Mouse (Mus musculus) sigmoid colon, adult 10 weeks (tissue): ENCODE results near the gene Styx. TPM values are rescaled to one million over a fixed set of nuclear protein-coding genes. Genes with fewer than 3 reads are reported as not detected.

Source experiments
- polyA plus RNA-seq: library from polyadenylated mRNA; stranded (reverse); fragments of 350-450 nt; fragmentation: Illumina TruSeq; extraction: RNeasy Lipid Tissue Mini Kit (QIAGEN cat#74804); gene quantifications from one replicate; pipeline ENCODE4 v1.2.3, GENCODE M21; 2014; ENCODE audit warnings: low read depth, low replicate concordance

The Styx gene
- 105 TPM for polyA plus RNA-seq

GRCm38 (mm10) chr14:45350931-45351859 is at the start of gene Styx:
TSS of gene Styx (plus strand) at chr14:45351093.

GRCm38 (mm10) chr14:45318426-45319236 is 32.3 kb upstream of the Styx start, which contains the start of gene Ero1l:
TSS of gene Ero1l (minus strand) at chr14:45318771.

GRCm38 (mm10) chr14:45329589-45330181 is 21.2 kb upstream of the Styx start, which contains the start of gene Psmc6:
TSS of gene Psmc6 (plus strand) at chr14:45329788.

GRCm38 (mm10) chr14:45404813-45405212 is 53.9 kb downstream of the Styx start, which contains the start of gene Gnpnat1:
TSS of gene Gnpnat1 (minus strand) at chr14:45404913.

Other genes starting within 250 kb of the Styx start
- gene Gpr137c, start 131.4 kb upstream of the Styx start, polyA plus RNA-seq: 2.0 TPM
- 66.5 TPM for gene Txndc16, start 130.8 kb upstream of the Styx start, polyA plus RNA-seq
- 126 TPM for gene Ero1l, start 32.3 kb upstream of the Styx start, polyA plus RNA-seq
- gene Psmc6, start 21.3 kb upstream of the Styx start, polyA plus RNA-seq: 574 TPM
- gene Gnpnat1, start 53.8 kb downstream of the Styx start, polyA plus RNA-seq: 547 TPM
- gene Fermt2, start 179.0 kb downstream of the Styx start, polyA plus RNA-seq: 110 TPM